Comparison of ENCODE assay signal across 10 mouse cellular contexts in genomic region chr17:34561200-34561599, GRCm38 (mm10). TPM values are rescaled to one million over a fixed set of nuclear protein-coding genes. Genes with fewer than 3 reads are reported as not detected.
DNase-seq lines count a peak whose midpoint lies in the region; ATAC-seq and TF ChIP-seq lines count a peak whose summit lies in the region.
"Had no signal": no experiment of that assay in that cellular context is flagged by ENCODE, and none has a peak within 500 bp of the region (broad histone marks: within the 10 kb centered on the region; RNA-seq: fewer than 3 reads in every experiment).

No protein-coding gene starts in this region.

- H3K9me3 ChIP-seq in hindbrain, embryonic 12.5 days (replicated peaks) = no peaks in the 10 kb centered on the region
- no peaks in the 10 kb centered on the region for H3K9me3 ChIP-seq in hindbrain, embryonic 14.5 days (ENCODE audit: control insufficient read depth, low read length)
- no peaks in the 10 kb centered on the region for H3K9me3 ChIP-seq in liver, embryonic 12.5 days (replicated peaks)
- H3K9me3 ChIP-seq: embryonic facial prominence, embryonic 13.5 days; hindbrain, embryonic 15.5 days had no signal

- 0 out of 2 replicates have a peak overlapping the region, but pooled peaks have one; percentile 3 for H3K4me2 ChIP-seq in hindbrain, embryonic 12.5 days (replicated peaks)
- no peak overlapping the region for H3K4me2 ChIP-seq in hindbrain, embryonic 14.5 days (replicated peaks)
- H3K4me2 ChIP-seq in liver, embryonic 12.5 days = peak overlapping the region; percentile 36
- H3K4me2 ChIP-seq: embryonic facial prominence, embryonic 13.5 days; hindbrain, embryonic 15.5 days had no signal

- no peak for DNase-seq in hindbrain, embryonic 14.5 days (ENCODE audit: low spot score)
- peak; percentile 37 for DNase-seq in thymus, postnatal 4 days
- DNase-seq in thymus, adult 2 months = no peak
- DNase-seq in cerebellum, adult 11-12 months = no peak
- DNase-seq in left cerebral cortex, postnatal 4 days = no peak
- no peak for DNase-seq in left cerebral cortex, adult 11 months (ENCODE audit: low spot score)

- H3K9ac ChIP-seq in hindbrain, embryonic 12.5 days = no peak overlapping the region
- H3K9ac ChIP-seq in hindbrain, embryonic 14.5 days = no peak overlapping the region
- H3K9ac ChIP-seq in liver, embryonic 12.5 days = 0 out of 2 replicates have a peak overlapping the region, but pooled peaks have one; percentile 17
- H3K9ac ChIP-seq: embryonic facial prominence, embryonic 13.5 days; hindbrain, embryonic 15.5 days had no signal

- intact Hi-C loops in left cerebral cortex, postnatal 4 days (cut with DNase I) = no loop called here

- no peak for TF ChIP-seq POLR2A in thymus, adult 2 months (IDR thresholded peaks at IDR 0.05; ENCODE audit: control insufficient read depth, extremely low read depth, insufficient read depth, low read length, poor library complexity)

- peak overlapping the region; percentile 40; the same call in 1 of the 2 replicates for H3K27ac ChIP-seq in hindbrain, embryonic 12.5 days
- no peak overlapping the region; the same call in 1 of the 2 replicates for H3K27ac ChIP-seq in hindbrain, embryonic 14.5 days
- H3K27ac ChIP-seq in thymus, adult 2 months (ENCODE audit: control insufficient read depth, insufficient read depth, low read length) = no peak overlapping the region
- 0 out of 2 replicates have a peak overlapping the region, but pooled peaks have one; percentile 36 for H3K27ac ChIP-seq in liver, embryonic 12.5 days
- H3K27ac ChIP-seq: embryonic facial prominence, embryonic 13.5 days; hindbrain, embryonic 15.5 days had no signal

- H3K4me3 ChIP-seq in hindbrain, embryonic 12.5 days = no peak overlapping the region
- H3K4me3 ChIP-seq in hindbrain, embryonic 14.5 days (replicated peaks; ENCODE audit: low read length) = no peak overlapping the region
- no peak overlapping the region for H3K4me3 ChIP-seq in thymus, adult 2 months (ENCODE audit: control insufficient read depth, insufficient read depth, low read length)
- H3K4me3 ChIP-seq in liver, embryonic 12.5 days = no peak overlapping the region
- H3K4me3 ChIP-seq: embryonic facial prominence, embryonic 13.5 days; hindbrain, embryonic 15.5 days had no signal

- peaks cover 14% of the 10 kb centered on the region for H3K4me1 ChIP-seq in hindbrain, embryonic 12.5 days
- H3K4me1 ChIP-seq in hindbrain, embryonic 14.5 days (replicated peaks; ENCODE audit: control insufficient read depth, insufficient read depth, low read length) = no peaks in the 10 kb centered on the region
- peaks cover 5% of the 10 kb centered on the region for H3K4me1 ChIP-seq in thymus, adult 2 months (replicated peaks; ENCODE audit: control insufficient read depth, insufficient read depth, low read length)
- peaks cover 24% of the 10 kb centered on the region for H3K4me1 ChIP-seq in liver, embryonic 12.5 days
- H3K4me1 ChIP-seq: hindbrain, embryonic 15.5 days had no signal

- no peak for ATAC-seq in hindbrain, embryonic 12.5 days (ENCODE audit: low FRiP score)
- ATAC-seq in hindbrain, embryonic 14.5 days (ENCODE audit: low FRiP score) = no peak
- ATAC-seq in liver, embryonic 12.5 days = no peak

- TF ChIP-seq CTCF in thymus, adult 2 months (IDR thresholded peaks at IDR 0.05; ENCODE audit: borderline replicate concordance, control insufficient read depth, extremely low read depth, insufficient read depth, low read length, poor library complexity) = no peak

- H3K27me3 ChIP-seq in hindbrain, embryonic 12.5 days = 0 out of 2 replicates have a peak, but pooled peaks cover 3% of the 10 kb centered on the region
- no peaks in the 10 kb centered on the region for H3K27me3 ChIP-seq in hindbrain, embryonic 14.5 days (ENCODE audit: control insufficient read depth, insufficient read depth, low read length)
- H3K27me3 ChIP-seq in thymus, adult 2 months (ENCODE audit: control insufficient read depth, insufficient read depth, low read length) = no peaks in the 10 kb centered on the region
- peaks cover 43% of the 10 kb centered on the region for H3K27me3 ChIP-seq in liver, embryonic 12.5 days (replicated peaks)
- H3K27me3 ChIP-seq: embryonic facial prominence, embryonic 13.5 days; hindbrain, embryonic 15.5 days had no signal

- 49% methylated on average over 8 of the region's 8 CpGs for WGBS in hindbrain, embryonic 12.5 days
- WGBS in hindbrain, embryonic 14.5 days = 45% methylated on average over 8 of the region's 8 CpGs
- WGBS in thymus, adult 2 months = 10% methylated on average over 8 of the region's 8 CpGs
- 24% methylated on average over 8 of the region's 8 CpGs for WGBS in liver, embryonic 12.5 days (ENCODE audit: insufficient replicate concordance)

- H3K36me3 ChIP-seq in hindbrain, embryonic 12.5 days = no peaks in the 10 kb centered on the region
- H3K36me3 ChIP-seq in hindbrain, embryonic 14.5 days (replicated peaks; ENCODE audit: control insufficient read depth, insufficient read depth) = no peaks in the 10 kb centered on the region
- H3K36me3 ChIP-seq in thymus, adult 2 months (ENCODE audit: control insufficient read depth, insufficient read depth, low read length) = no peaks in the 10 kb centered on the region
- H3K36me3 ChIP-seq in liver, embryonic 12.5 days = no peaks in the 10 kb centered on the region
- H3K36me3 ChIP-seq: embryonic facial prominence, embryonic 13.5 days; hindbrain, embryonic 15.5 days had no signal

RNA-seq across cellular contexts. Expression of gene Notch4, which starts 2.9 kb away (rescaled TPM):
- 8.9 and 13.1 TPM in 2 replicates for polyA plus RNA-seq in hindbrain, embryonic 12.5 days (2016; fragmentation: Nextera tagmentation; extraction: Ambion mirVana)
- 11.1 and 12.1 TPM in 2 replicates for polyA plus RNA-seq in hindbrain, embryonic 14.5 days (2014; fragmentation: Nextera tagmentation; extraction: Ambion mirVana)
- 6.1 and 8.6 TPM in 2 replicates for polyA plus RNA-seq in thymus, adult 2 months (2012; rRNA removed)
- polyA plus RNA-seq in liver, embryonic 12.5 days (2016; fragmentation: Nextera tagmentation; extraction: Ambion mirVana) = 1.7 and 2.0 TPM in 2 replicates
- total RNA-seq in left cerebral cortex, postnatal 4 days (2021) = 1 to 10 TPM; 9.8 TPM

RNA-seq across cellular contexts. Expression of gene Gpsm3, which starts 28.4 kb away (rescaled TPM):
- 3.5 and 4.3 TPM in 2 replicates for polyA plus RNA-seq in hindbrain, embryonic 12.5 days (2016; fragmentation: Nextera tagmentation; extraction: Ambion mirVana)
- 4.2 and 4.7 TPM in 2 replicates for polyA plus RNA-seq in hindbrain, embryonic 14.5 days (2014; fragmentation: Nextera tagmentation; extraction: Ambion mirVana)
- 208 and 222 TPM in 2 replicates for polyA plus RNA-seq in thymus, adult 2 months (2012; rRNA removed)
- 10.7 and 11.0 TPM in 2 replicates for polyA plus RNA-seq in liver, embryonic 12.5 days (2016; fragmentation: Nextera tagmentation; extraction: Ambion mirVana)
- 1 to 10 TPM; 1.6 to 2.8 TPM for total RNA-seq in left cerebral cortex, postnatal 4 days (2021)

RNA-seq across cellular contexts. Expression of gene Pbx2, which starts 29.9 kb away (rescaled TPM):
- polyA plus RNA-seq in hindbrain, embryonic 12.5 days (2016; fragmentation: Nextera tagmentation; extraction: Ambion mirVana) = 17.9 and 18.7 TPM in 2 replicates
- 7.1 and 10.5 TPM in 2 replicates for polyA plus RNA-seq in hindbrain, embryonic 14.5 days (2014; fragmentation: Nextera tagmentation; extraction: Ambion mirVana)
- polyA plus RNA-seq in thymus, adult 2 months (2012; rRNA removed) = 144 and 146 TPM in 2 replicates
- 6.9 and 8.3 TPM in 2 replicates for polyA plus RNA-seq in liver, embryonic 12.5 days (2016; fragmentation: Nextera tagmentation; extraction: Ambion mirVana)
- 10 to 100 TPM; 36.2 to 39.3 TPM for total RNA-seq in left cerebral cortex, postnatal 4 days (2021)

RNA-seq across cellular contexts. Expression of gene Ager, which starts 36.5 kb away (rescaled TPM):
- polyA plus RNA-seq in hindbrain, embryonic 12.5 days (2016; fragmentation: Nextera tagmentation; extraction: Ambion mirVana) = 1.9 and 2.9 TPM in 2 replicates
- 1.1 and 1.4 TPM in 2 replicates for polyA plus RNA-seq in hindbrain, embryonic 14.5 days (2014; fragmentation: Nextera tagmentation; extraction: Ambion mirVana)
- polyA plus RNA-seq in thymus, adult 2 months (2012; rRNA removed) = 13.4 and 18.8 TPM in 2 replicates
- 1.3 and 1.5 TPM in 2 replicates for polyA plus RNA-seq in liver, embryonic 12.5 days (2016; fragmentation: Nextera tagmentation; extraction: Ambion mirVana)
- total RNA-seq in left cerebral cortex, postnatal 4 days (2021) = 1 to 10 TPM; 1.8 TPM

RNA-seq across cellular contexts. Expression of gene Rnf5, which starts 42.3 kb away (rescaled TPM):
- polyA plus RNA-seq in hindbrain, embryonic 12.5 days (2016; fragmentation: Nextera tagmentation; extraction: Ambion mirVana) = 214 and 228 TPM in 2 replicates
- 196 and 211 TPM in 2 replicates for polyA plus RNA-seq in hindbrain, embryonic 14.5 days (2014; fragmentation: Nextera tagmentation; extraction: Ambion mirVana)
- 140 and 175 TPM in 2 replicates for polyA plus RNA-seq in thymus, adult 2 months (2012; rRNA removed)
- 94.8 and 101 TPM in 2 replicates for polyA plus RNA-seq in liver, embryonic 12.5 days (2016; fragmentation: Nextera tagmentation; extraction: Ambion mirVana)
- total RNA-seq in left cerebral cortex, postnatal 4 days (2021) = 100 to 1,000 TPM; 106 to 109 TPM

Comparison
In these comparisons a context has a peak if more than half of its experiments do, and no peak if none do; other contexts are left out.
1. H3K27ac ChIP-seq: peak in hindbrain, embryonic 12.5 days (single experiment) and liver, embryonic 12.5 days (single experiment); none in hindbrain, embryonic 14.5 days (single experiment) and thymus, adult 2 months (single experiment).
2. RNA of gene Gpsm3, which starts 28.4 kb away (polyA plus RNA-seq): 208 to 222 TPM in thymus, adult 2 months; 10.7 to 11.0 TPM in liver, embryonic 12.5 days, 4.2 to 4.7 TPM in hindbrain, embryonic 14.5 days and 3.5 to 4.3 TPM in hindbrain, embryonic 12.5 days; every median in the first group is over 10 times any median in the second.